Mouse (Mus musculus) heart, adult 2 months (tissue): ENCODE data around the gene Prkag2. TPM values are rescaled to one million over a fixed set of nuclear protein-coding genes. Genes with fewer than 3 reads are reported as not detected.

Source experiments
- DNase-seq, 2 experiments: peaks; one replicate each; pipeline ENCODE4 v3.0.0; 2021
- H3K27ac ChIP-seq: fragments of 200-600 bp; 2 replicates; pipeline ENCODE4 v1.8.1; 2022
- H3K27me3 ChIP-seq: fragments of 200-500 bp; 2 replicates; pipeline ENCODE4 v1.6.1; 2012; ENCODE audit warnings: mild to moderate bottlenecking, low read length, inconsistent platforms, mixed read lengths; ENCODE audit not compliant: control insufficient read depth, insufficient read depth
- H3K36me3 ChIP-seq: fragments of 200-500 bp; 2 replicates; pipeline ENCODE4 v1.6.1; 2012; ENCODE audit warnings: low read length, inconsistent platforms; ENCODE audit not compliant: control insufficient read depth, insufficient read depth
- H3K4me1 ChIP-seq: fragments of 200-500 bp; 2 replicates; pipeline ENCODE4 v1.6.1; 2011; ENCODE audit warnings: low read length; ENCODE audit not compliant: control insufficient read depth, insufficient read depth
- H3K4me3 ChIP-seq: fragments of 200-600 bp; 2 replicates; pipeline ENCODE4 v1.8.1; 2022
- H3K79me2 ChIP-seq: fragments of 200-500 bp; replicated peaks from 2 replicates; pipeline ENCODE4 v1.6.1; 2012; ENCODE audit warnings: mild to moderate bottlenecking, inconsistent platforms, low read length, moderate library complexity, mixed read lengths; ENCODE audit not compliant: control insufficient read depth, insufficient read depth
- H3K9ac ChIP-seq: fragments of 200-500 bp; 2 replicates; pipeline ENCODE4 v1.6.1; 2012; ENCODE audit warnings: low read depth, mild to moderate bottlenecking, control low read depth, inconsistent platforms, low read length, mixed read lengths
- CTCF ChIP-seq: fragments of 200-600 bp; IDR thresholded peaks from 2 replicates; pipeline ENCODE4 v1.8.1; 2022; ENCODE audit warnings: antibody characterized with exemption, mild to moderate bottlenecking, moderate library complexity
- EP300 ChIP-seq: fragments of 200-500 bp; IDR thresholded peaks from 2 replicates; pipeline ENCODE4 v1.6.1; 2011; ENCODE audit warnings: low read depth, low read length, control low read depth; ENCODE audit not compliant: insufficient read depth
- POLR2A ChIP-seq: fragments of 200-500 bp; IDR thresholded peaks from 2 replicates; pipeline ENCODE4 v1.6.1; 2011; ENCODE audit warnings: mild to moderate bottlenecking, low read depth, low read length, control low read depth; ENCODE audit not compliant: insufficient read depth
- WGBS: fragments of 180-500 bp; shearing (Covaris S2); methylation state at CpG from one replicate; pipeline ENCODE4 v1.1.7; 2018; 5-methylcytosine and 5-hydroxymethylcytosine counted together
- intact Hi-C: fragments of 180-260 bp; cut with DNase I; formaldehyde crosslinking; loops from one replicate; pipeline ENCODE4 v1.15.1; 2025
- polyA plus RNA-seq: library from polyadenylated mRNA; depleted of rRNA; stranded (reverse); fragments of >200 nt; gene quantifications from 2 replicates; pipeline ENCODE4 v1.2.3, GENCODE M21; 2012
- total RNA-seq, 2 experiments: library from RNA; stranded (reverse); gene quantifications; 2 replicates each; pipeline ENCODE4 v1.2.3; 2021

The Prkag2 gene
- total and polyA plus RNA-seq, 3 experiments, result 23.9 to 25.9 (median 25.2) TPM

GRCm38 (mm10) chr5:25119148-25119547 is 18.7 kb upstream of the Prkag2 start:
- Histone ChIP-seq H3K4me3 (no peak overlapping the region), H3K79me2 (no peaks in the 10 kb centered on the region), H3K9ac (no peak overlapping the region), H3K4me1 (no peaks in the 10 kb centered on the region), H3K36me3 (no peaks in the 10 kb centered on the region), H3K27ac (no peak overlapping the region), H3K27me3 (no peaks in the 10 kb centered on the region)
- WGBS, result 81% methylated on average over 5 of the region's 5 CpGs
- TF ChIP-seq POLR2A (no peak), EP300 (no peak), CTCF (no peak)
- DNase-seq, result no peak
- intact Hi-C loops, result no loop called here

DNA sequence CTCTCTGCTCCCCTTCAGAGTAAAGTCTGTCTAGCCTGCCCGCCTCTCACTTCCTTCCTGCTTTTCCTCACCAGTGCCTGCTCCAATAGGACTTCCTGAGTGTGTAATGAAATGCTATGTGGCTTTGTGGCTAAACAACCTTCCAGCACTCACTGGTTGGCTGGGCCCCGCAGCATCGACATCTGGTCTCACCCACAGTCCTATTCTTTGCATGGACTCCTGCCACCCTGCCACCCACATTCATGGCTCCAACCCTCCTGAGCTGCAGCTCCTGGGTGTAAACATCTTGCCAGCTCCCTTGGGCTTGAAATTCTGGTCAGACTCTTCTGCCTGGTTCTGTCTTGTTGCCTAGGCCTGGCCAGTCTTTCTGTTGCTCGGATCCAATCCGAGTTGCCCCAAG is 15.6 kb upstream of the Prkag2 start:
- H3K4me1 ChIP-seq, result no peaks in the 10 kb centered on the region
- DNase-seq, result no peak
- no peaks in the 10 kb centered on the region for H3K27me3 ChIP-seq
- intact Hi-C loops, result no loop called here
- H3K36me3 ChIP-seq, result no peaks in the 10 kb centered on the region
- H3K27ac ChIP-seq, result no peak overlapping the region
- TF ChIP-seq POLR2A (no peak), EP300 (no peak), CTCF (no peak)
- WGBS, result 51% methylated on average over 5 of the region's 5 CpGs
- H3K79me2 ChIP-seq, result no peaks in the 10 kb centered on the region
- H3K9ac ChIP-seq, result no peak overlapping the region
- H3K4me3 ChIP-seq, result no peak overlapping the region

DNA sequence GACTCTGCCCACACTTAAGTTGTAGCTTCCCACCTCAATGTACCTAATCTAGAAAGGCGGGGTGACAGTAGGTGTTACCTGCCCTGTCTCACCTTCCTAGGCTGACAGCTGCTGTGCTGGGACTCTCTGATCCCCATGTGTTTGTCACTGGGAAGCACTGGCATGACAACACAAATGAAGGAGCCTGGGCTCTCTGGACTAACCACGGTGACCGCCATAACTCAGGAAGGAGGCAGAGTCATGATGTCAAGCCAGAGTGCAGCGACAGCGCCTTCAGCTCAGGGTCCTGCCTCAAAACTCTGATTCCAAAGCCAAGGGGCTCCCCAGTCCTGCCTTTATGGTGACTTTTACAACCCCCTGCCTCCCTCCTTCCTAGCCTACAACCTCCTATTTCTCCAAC is 14.8 kb upstream of the Prkag2 start:
- Histone ChIP-seq H3K27ac (no peak overlapping the region), H3K36me3 (no peaks in the 10 kb centered on the region), H3K4me3 (no peak overlapping the region), H3K4me1 (no peaks in the 10 kb centered on the region), H3K79me2 (no peaks in the 10 kb centered on the region), H3K27me3 (no peaks in the 10 kb centered on the region), H3K9ac (no peak overlapping the region)
- intact Hi-C loops, result no loop called here
- no peak for DNase-seq
- 67% methylated on average over 5 of the region's 5 CpGs for WGBS
- no peak for TF ChIP-seq POLR2A
- no peak for TF ChIP-seq EP300
- no peak for TF ChIP-seq CTCF

GRCm38 (mm10) chr5:25114110-25114509 is 13.7 kb upstream of the Prkag2 start:
- Histone ChIP-seq H3K27me3 (no peaks in the 10 kb centered on the region), H3K27ac (no peak overlapping the region), H3K36me3 (no peaks in the 10 kb centered on the region), H3K79me2 (no peaks in the 10 kb centered on the region), H3K9ac (no peak overlapping the region), H3K4me1 (no peaks in the 10 kb centered on the region), H3K4me3 (no peak overlapping the region)
- TF ChIP-seq CTCF (no peak), POLR2A (no peak), EP300 (no peak)
- DNase-seq, result no peak
- intact Hi-C loops, result no loop called here

- intact Hi-C loops, result no loop called here
- TF ChIP-seq CTCF, result no peak
- no peak for TF ChIP-seq POLR2A
- TF ChIP-seq EP300, result no peak
Measured at GRCm38 (mm10) chr5:25110314-25110713, 9.9 kb upstream of the Prkag2 start.

GRCm38 (mm10) chr5:25105748-25106147 is 5.3 kb upstream of the Prkag2 start:
- Histone ChIP-seq H3K27me3 (no peaks in the 10 kb centered on the region), H3K4me1 (peaks cover 3% of the 10 kb centered on the region; the same call in 1 of the 2 replicates), H3K4me3 (no peak overlapping the region), H3K27ac (no peak overlapping the region), H3K79me2 (no peaks in the 10 kb centered on the region), H3K36me3 (no peaks in the 10 kb centered on the region), H3K9ac (no peak overlapping the region)
- no peak for TF ChIP-seq POLR2A
- intact Hi-C loops, result loop anchor here (10.0 kb wide), 1 partner anchor 421 kb away; the partner anchor contains the start of gene Nub1
- no peak for DNase-seq

More at GRCm38 (mm10) chr5:25110314-25110713, 9.9 kb upstream of the Prkag2 start:
- H3K27ac ChIP-seq, result no peak overlapping the region
- H3K4me1 ChIP-seq, result no peaks in the 10 kb centered on the region
- DNase-seq, result no peak
- no peaks in the 10 kb centered on the region for H3K79me2 ChIP-seq
- no peaks in the 10 kb centered on the region for H3K36me3 ChIP-seq
- H3K9ac ChIP-seq, result no peak overlapping the region
- H3K4me3 ChIP-seq, result no peak overlapping the region
- WGBS, result 78% methylated on average over 3 of the region's 3 CpGs
- no peaks in the 10 kb centered on the region for H3K27me3 ChIP-seq

GRCm38 (mm10) chr5:25101126-25101523 is 683 bp upstream of the Prkag2 start:
- Histone ChIP-seq H3K9ac (peak overlapping the region; percentile 48), H3K4me1 (peaks cover 8% of the 10 kb centered on the region; the same call in 1 of the 2 replicates), H3K36me3 (no peaks in the 10 kb centered on the region), H3K4me3 (peak overlapping the region; percentile 89), H3K27ac (peak overlapping the region; percentile 82), H3K27me3 (no peaks in the 10 kb centered on the region), H3K79me2 (no peaks in the 10 kb centered on the region)
- TF ChIP-seq EP300, result 0 out of 2 replicates have a peak, but pooled peaks have one; percentile 26
- TF ChIP-seq POLR2A, result peak; percentile 19; the same call in 1 of the 2 replicates
- peak; percentile 43 for TF ChIP-seq CTCF
- peak; percentile 80 to 84 for DNase-seq
- WGBS, result 2% methylated on average over 25 of the region's 25 CpGs
- intact Hi-C loops, result loop anchor here (10.0 kb wide), 1 partner anchor 416 kb away; the partner anchor contains the start of gene Nub1
